30 mouse cellular contexts compared by ENCODE assay signal in genomic region chr5:123046916-123047315, GRCm38 (mm10). TPM values are rescaled to one million over a fixed set of nuclear protein-coding genes. Genes with fewer than 3 reads are reported as not detected.
DNase-seq lines count a peak whose midpoint lies in the region; ATAC-seq and TF ChIP-seq lines count a peak whose summit lies in the region.
"Had no signal": no experiment of that assay in that cellular context is flagged by ENCODE, and none has a peak within 500 bp of the region (broad histone marks: within the 10 kb centered on the region; RNA-seq: fewer than 3 reads in every experiment).

Morn3 (minus strand) TSS chr5:123047016.

- TF ChIP-seq RAD21 in CH12.LX (IDR thresholded peaks at IDR 0.05; ENCODE audit: low read depth, low read length): no peak

- TF ChIP-seq CTCF in CH12.LX (conservative IDR thresholded peaks at IDR 0.05 in 1 of 2, IDR thresholded peaks at IDR 0.05 in 1 of 2; ENCODE audit: low read depth in 2 of 2, low read length in 2 of 2): no peak

- H3K27ac ChIP-seq in embryonic facial prominence, embryonic 15.5 days (replicated peaks): no peak within 1 kb of the TSS
- H3K27ac ChIP-seq in embryonic facial prominence, embryonic 10.5 days (replicated peaks): no peak within 1 kb of the TSS
- H3K27ac ChIP-seq in heart, embryonic 13.5 days (replicated peaks): no peak within 1 kb of the TSS
- peak within 1 kb of the TSS; percentile 54; the same call in 1 of the 2 replicates for H3K27ac ChIP-seq in hindbrain, embryonic 10.5 days
- H3K27ac ChIP-seq in hindbrain, embryonic 12.5 days: no peak within 1 kb of the TSS
- H3K27ac ChIP-seq in CH12.LX (ENCODE audit: insufficient read depth, low read depth): no peak within 1 kb of the TSS
- H3K27ac ChIP-seq: embryonic facial prominence, embryonic 12.5 days; forebrain, embryonic 12.5 days; forebrain, embryonic 15.5 days; hindbrain, embryonic 13.5 days; intestine, embryonic 15.5 days had no signal

- no peaks in the 10 kb centered on the region for H3K9me3 ChIP-seq in embryonic facial prominence, embryonic 15.5 days (replicated peaks)
- no peaks in the 10 kb centered on the region for H3K9me3 ChIP-seq in embryonic facial prominence, embryonic 10.5 days
- peaks cover 2% of the 10 kb centered on the region; the same call in 1 of the 2 replicates for H3K9me3 ChIP-seq in heart, embryonic 13.5 days
- H3K9me3 ChIP-seq in hindbrain, embryonic 10.5 days: 0 out of 2 replicates have a peak, but pooled peaks cover 3% of the 10 kb centered on the region
- no peaks in the 10 kb centered on the region for H3K9me3 ChIP-seq in hindbrain, embryonic 12.5 days (replicated peaks)
- H3K9me3 ChIP-seq in CH12.LX (replicated peaks; ENCODE audit: low read length): peaks cover 3% of the 10 kb centered on the region
- H3K9me3 ChIP-seq: embryonic facial prominence, embryonic 12.5 days; forebrain, embryonic 12.5 days; forebrain, embryonic 15.5 days; hindbrain, embryonic 13.5 days; intestine, embryonic 15.5 days had no signal

- H3K4me1 ChIP-seq in embryonic facial prominence, embryonic 15.5 days: peaks cover 7% of the 10 kb centered on the region
- peaks cover 21% of the 10 kb centered on the region for H3K4me1 ChIP-seq in embryonic facial prominence, embryonic 10.5 days
- peaks cover 15% of the 10 kb centered on the region for H3K4me1 ChIP-seq in heart, embryonic 13.5 days
- H3K4me1 ChIP-seq in hindbrain, embryonic 10.5 days (replicated peaks): peaks cover 16% of the 10 kb centered on the region
- H3K4me1 ChIP-seq in hindbrain, embryonic 12.5 days: peaks cover 6% of the 10 kb centered on the region
- H3K4me1 ChIP-seq in CH12.LX (ENCODE audit: control insufficient read depth in 1 of 2, insufficient read depth in 2 of 2): peaks cover 2 to 23% of the 10 kb centered on the region in 2 experiments; a peak in 2 of 4 replicates

- no peak for DNase-seq in embryonic facial prominence, embryonic 10.5 days (ENCODE audit: low spot score)
- DNase-seq in heart, postnatal 4 days: no peak
- DNase-seq in hindbrain, embryonic 10.5 days (ENCODE audit: low spot score): no peak
- DNase-seq in CH12.LX (ENCODE audit: extremely low read depth): no peak
- no peak for DNase-seq in natural killer cell, adult 2 months (ENCODE audit: low spot score in 2 of 2)
- DNase-seq: adrenal gland, postnatal 10 days; adrenal gland, postnatal 36 days; cerebellum, adult 18-20 months; cerebellum, adult 9-10 months; cerebellum, postnatal 14 days; gastrocnemius, postnatal 14 days; heart, adult 11 months; heart, postnatal 36 days; kidney, adult 11 months had no signal

- TF ChIP-seq EP300 in CH12.LX (IDR thresholded peaks at IDR 0.05; ENCODE audit: low read length): no peak

- in situ Hi-C loops in CH12.LX (cut with MboI; ENCODE audit: low pct_ligation_motif_present, low pct_unique_long_range_greater_than_20kb, low sequenced_read_pairs): loop anchor here (5.0 kb wide), 1 partner anchor 80 kb away; no protein-coding TSS in a partner anchor

- no peaks in the 10 kb centered on the region for H3K79me2 ChIP-seq in CH12.LX (replicated peaks; ENCODE audit: control insufficient read depth, extremely low read depth, insufficient read depth, poor library complexity, severe bottlenecking)

- 73% methylated on average over 3 of the region's 3 CpGs for WGBS in embryonic facial prominence, embryonic 15.5 days
- 78% methylated on average over 3 of the region's 3 CpGs for WGBS in embryonic facial prominence, embryonic 10.5 days
- WGBS in heart, embryonic 13.5 days: 65% methylated on average over 3 of the region's 3 CpGs
- 84% methylated on average over 3 of the region's 3 CpGs for WGBS in hindbrain, embryonic 10.5 days
- WGBS in hindbrain, embryonic 12.5 days: 92% methylated on average over 3 of the region's 3 CpGs

- no peaks in the 10 kb centered on the region for H3K36me3 ChIP-seq in embryonic facial prominence, embryonic 15.5 days
- H3K36me3 ChIP-seq in embryonic facial prominence, embryonic 10.5 days (replicated peaks): no peaks in the 10 kb centered on the region
- H3K36me3 ChIP-seq in heart, embryonic 13.5 days: no peaks in the 10 kb centered on the region
- H3K36me3 ChIP-seq in hindbrain, embryonic 10.5 days: no peaks in the 10 kb centered on the region
- H3K36me3 ChIP-seq in hindbrain, embryonic 12.5 days: no peaks in the 10 kb centered on the region
- no peaks in the 10 kb centered on the region for H3K36me3 ChIP-seq in CH12.LX (replicated peaks in 1 of 2; ENCODE audit: control insufficient read depth in 1 of 2, insufficient read depth in 1 of 2, low read length in 1 of 2)
- H3K36me3 ChIP-seq: embryonic facial prominence, embryonic 12.5 days; forebrain, embryonic 12.5 days; forebrain, embryonic 15.5 days; G1E; hindbrain, embryonic 13.5 days; intestine, embryonic 15.5 days had no signal

- no peak for ATAC-seq in embryonic facial prominence, embryonic 15.5 days (ENCODE audit: insufficient number of reproducible peaks, low FRiP score, low TSS enrichment, low read depth)
- no peak for ATAC-seq in heart, embryonic 13.5 days (ENCODE audit: extremely low read depth, insufficient number of reproducible peaks, low FRiP score, low TSS enrichment)
- ATAC-seq in hindbrain, embryonic 12.5 days (ENCODE audit: low FRiP score): no peak
- ATAC-seq: forebrain, embryonic 15.5 days; hindbrain, embryonic 16.5 days; intestine, embryonic 15.5 days; Patski had no signal

- H3K9ac ChIP-seq in embryonic facial prominence, embryonic 15.5 days: no peak within 1 kb of the TSS
- no peak within 1 kb of the TSS for H3K9ac ChIP-seq in heart, embryonic 13.5 days
- H3K9ac ChIP-seq in hindbrain, embryonic 12.5 days: no peak within 1 kb of the TSS
- H3K9ac ChIP-seq in CH12.LX (ENCODE audit: insufficient read depth, low read depth): no peak within 1 kb of the TSS
- H3K9ac ChIP-seq: embryonic facial prominence, embryonic 12.5 days; forebrain, embryonic 12.5 days; forebrain, embryonic 15.5 days; hindbrain, embryonic 13.5 days; intestine, embryonic 15.5 days had no signal

- dilution Hi-C loops in CH12.LX (cut with MboI; ENCODE audit: extremely low pct_ligation_motif_present, extremely low pct_unique_long_range_greater_than_20kb, low sequenced_read_pairs): no loop called here

- no peak within 1 kb of the TSS for H3K4me2 ChIP-seq in embryonic facial prominence, embryonic 15.5 days (replicated peaks)
- H3K4me2 ChIP-seq in heart, embryonic 13.5 days: peak within 1 kb of the TSS; percentile 40
- H3K4me2 ChIP-seq in hindbrain, embryonic 12.5 days (replicated peaks): no peak within 1 kb of the TSS
- H3K4me2 ChIP-seq in CH12.LX (ENCODE audit: insufficient read depth, low read depth, poor library complexity, severe bottlenecking): peak within 1 kb of the TSS; percentile 2; the same call in 1 of the 2 replicates
- H3K4me2 ChIP-seq: embryonic facial prominence, embryonic 12.5 days; forebrain, embryonic 12.5 days; forebrain, embryonic 15.5 days; hindbrain, embryonic 13.5 days; intestine, embryonic 15.5 days had no signal

- TF ChIP-seq POLR2A in CH12.LX (IDR thresholded peaks at IDR 0.05; ENCODE audit: low read depth, low read length): no peak

- H3K4me3 ChIP-seq in embryonic facial prominence, embryonic 15.5 days (replicated peaks): no peak within 1 kb of the TSS
- H3K4me3 ChIP-seq in embryonic facial prominence, embryonic 10.5 days: no peak within 1 kb of the TSS
- no peak within 1 kb of the TSS for H3K4me3 ChIP-seq in heart, embryonic 13.5 days
- H3K4me3 ChIP-seq in hindbrain, embryonic 10.5 days: no peak within 1 kb of the TSS
- H3K4me3 ChIP-seq in hindbrain, embryonic 12.5 days: no peak within 1 kb of the TSS
- H3K4me3 ChIP-seq in CH12.LX (replicated peaks in 1 of 3; ENCODE audit: low read depth in 2 of 3, low read length in 2 of 3, poor library complexity in 1 of 3): no peak within 1 kb of the TSS
- H3K4me3 ChIP-seq: embryonic facial prominence, embryonic 12.5 days; erythroblast, embryonic 14.5 days; forebrain, embryonic 12.5 days; forebrain, embryonic 15.5 days; hindbrain, embryonic 13.5 days; intestine, embryonic 15.5 days had no signal

- H3K27me3 ChIP-seq in embryonic facial prominence, embryonic 15.5 days: no peaks in the 10 kb centered on the region
- H3K27me3 ChIP-seq in embryonic facial prominence, embryonic 10.5 days (replicated peaks; ENCODE audit: low read depth, poor library complexity, severe bottlenecking): no peaks in the 10 kb centered on the region
- H3K27me3 ChIP-seq in heart, embryonic 13.5 days (replicated peaks): no peaks in the 10 kb centered on the region
- no peaks in the 10 kb centered on the region for H3K27me3 ChIP-seq in hindbrain, embryonic 10.5 days (ENCODE audit: insufficient read depth, poor library complexity, severe bottlenecking)
- H3K27me3 ChIP-seq in hindbrain, embryonic 12.5 days: no peaks in the 10 kb centered on the region
- H3K27me3 ChIP-seq in CH12.LX (replicated peaks): no peaks in the 10 kb centered on the region
- H3K27me3 ChIP-seq: embryonic facial prominence, embryonic 12.5 days; forebrain, embryonic 12.5 days; forebrain, embryonic 15.5 days; hindbrain, embryonic 13.5 days; intestine, embryonic 15.5 days; Patski had no signal

TF ChIP-seq in CH12.LX, 34 proteins besides CTCF, POLR2A, EP300 and RAD21:
- no peak for TF ChIP-seq ZMIZ1 (IDR thresholded peaks at IDR 0.05; ENCODE audit: low read depth, low read length)
- TF ChIP-seq UBTF (IDR thresholded peaks at IDR 0.05; ENCODE audit: low read depth, low read length): no peak
- TF ChIP-seq MYC (IDR thresholded peaks at IDR 0.05; ENCODE audit: low read depth, low read length): no peak

RNA-seq across cellular contexts. Expression of gene Morn3, which starts in this region (rescaled TPM):
- 4.7 and 11.2 TPM in 2 replicates for polyA plus RNA-seq in embryonic facial prominence, embryonic 15.5 days (2015; fragmentation: Nextera tagmentation; extraction: Ambion mirVana)
- not detected in 2 replicates for polyA plus RNA-seq in embryonic facial prominence, embryonic 10.5 days (2016; fragmentation: Nextera tagmentation; extraction: Ambion mirVana)
- polyA plus RNA-seq in heart, embryonic 13.5 days (2015; fragmentation: Nextera tagmentation; extraction: Ambion mirVana): not detected in 2 replicates
- not detected for total RNA-seq in heart, postnatal 4 days (2021)
- 0.50 and 2.4 TPM in 2 replicates for polyA plus RNA-seq in hindbrain, embryonic 10.5 days (2016; fragmentation: Nextera tagmentation; extraction: Ambion mirVana)
- 0.35 and 0.73 TPM in 2 replicates for polyA plus RNA-seq in hindbrain, embryonic 12.5 days (2016; fragmentation: Nextera tagmentation; extraction: Ambion mirVana)
- total RNA-seq in CH12.LX (2012; rRNA removed) (not detected in 2 replicates), CH12.LX (2014; rRNA removed) (not detected in 2 replicates)
- polyA plus RNA-seq in CH12.LX (2012; ENCODE audit: insufficient read length, low read depth): not detected in 2 replicates
- total RNA-seq: adrenal gland, adult 18-20 months; adrenal gland, postnatal 10 days; adrenal gland, postnatal 36 days; G1E; gastrocnemius, postnatal 14 days; gastrocnemius, postnatal 4 days; heart, adult 8-10 months; heart, postnatal 36 days had no signal
- polyA plus RNA-seq: embryonic facial prominence, embryonic 12.5 days; erythroblast, embryonic 14.5 days; G1E; heart, postnatal 0 days had no signal

Comparison
In these comparisons a context has a peak if more than half of its experiments do, and no peak if none do; other contexts are left out.
1. H3K4me2 ChIP-seq: peak in heart, embryonic 13.5 days (single experiment) and CH12.LX (single experiment); none in embryonic facial prominence, embryonic 15.5 days (single experiment) and hindbrain, embryonic 12.5 days (single experiment).